Mouse (Mus musculus) A20 (cell line): ENCODE data around the gene Fosl1.
A peak's percentile ranks its signal among the peaks of the same experiment; 100 is the strongest.

Experiments
- DNase-seq: peaks from one replicate; pipeline ENCODE4 v3.0.0-alpha.2; 2011; ENCODE audit warnings: low read depth, low spot score

Fosl1 gene

DNA sequence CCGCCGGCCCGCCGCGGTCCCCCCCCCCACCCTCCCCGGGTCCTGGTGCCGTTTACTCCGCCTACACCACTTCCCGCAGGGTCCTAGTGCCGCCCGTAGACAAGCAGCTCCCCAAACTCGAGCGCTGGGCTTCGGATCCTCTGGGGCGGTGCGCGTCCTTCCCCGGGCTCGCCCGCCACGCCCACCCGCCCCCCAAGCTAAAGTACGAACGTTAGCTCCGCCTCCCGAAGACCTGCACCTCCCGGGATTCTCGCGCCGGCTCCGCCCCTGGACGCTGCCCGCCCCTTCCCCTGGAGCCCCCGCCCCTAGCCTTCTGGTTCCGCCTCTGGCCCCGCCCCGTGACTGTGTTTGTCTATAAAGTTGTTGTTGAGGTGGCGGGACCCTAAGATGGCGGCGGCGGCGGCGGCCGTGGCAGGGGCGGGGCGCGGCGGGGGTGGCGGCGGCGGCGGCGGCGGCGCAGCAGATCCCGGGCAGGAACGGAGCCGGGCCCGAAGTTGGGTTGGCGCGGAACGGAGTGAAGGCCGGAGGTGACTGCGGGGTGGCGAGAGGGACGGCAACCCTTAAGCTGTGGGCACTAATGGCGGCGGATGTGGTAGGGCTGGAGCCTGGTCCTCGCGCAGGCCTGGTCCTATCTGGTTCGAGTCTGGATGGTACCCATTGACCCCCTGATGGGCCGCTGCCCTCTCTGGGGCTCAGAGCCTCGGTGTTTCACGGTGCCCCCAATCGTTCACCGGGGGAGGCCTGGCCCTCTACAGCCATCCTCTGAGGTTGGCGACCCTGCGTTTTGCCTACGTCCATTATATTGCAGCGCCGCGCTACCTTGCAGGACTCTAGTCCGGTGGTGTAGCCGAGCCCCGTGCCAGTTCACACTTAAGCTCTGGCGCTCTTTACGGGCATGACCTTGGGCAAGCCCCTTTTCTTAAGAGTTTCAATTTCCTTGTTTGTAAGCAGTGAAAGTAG is 22.3 kb upstream of the Fosl1 start, which contains the start of the genes Drap1 and AI837181:
Drap1 (minus strand) TSS at position 198 of the 960 bp plus-strand sequence.
AI837181 (plus strand) TSS at position 363 of the 960 bp plus-strand sequence.
- DNase-seq = peak; percentile 99

- no peak for DNase-seq
Observed at GRCm38 (mm10) chr19:5425906-5426565, 21.3 kb upstream of the Fosl1 start.

- DNase-seq = no peak
Observed at GRCm38 (mm10) chr19:5426640-5427290, 20.6 kb upstream of the Fosl1 start.

GRCm38 (mm10) chr19:5428083-5428482 is 19.3 kb upstream of the Fosl1 start:
- peak; percentile 49 for DNase-seq

DNA sequence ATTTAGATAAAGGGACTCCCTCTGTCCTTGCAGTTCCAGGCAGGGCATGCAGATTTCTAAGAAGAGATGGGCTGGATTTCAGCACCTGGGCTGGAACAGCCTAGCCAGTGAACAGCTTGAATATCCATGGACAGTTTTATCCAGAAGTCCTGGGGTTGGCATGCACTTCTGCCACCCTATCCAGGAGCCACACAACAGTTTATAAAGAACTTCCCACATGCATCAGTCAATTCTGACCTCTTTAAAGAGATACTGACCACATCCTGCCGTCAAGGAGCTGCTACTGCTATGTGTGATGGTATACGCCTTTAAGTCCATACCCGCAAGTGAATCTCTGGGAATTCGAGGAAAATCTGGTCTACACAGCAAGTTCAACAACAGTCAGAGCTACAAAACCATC is 18.1 kb upstream of the Fosl1 start:
- DNase-seq = no peak

- DNase-seq = no peak
Observed at GRCm38 (mm10) chr19:5429806-5430205, 17.5 kb upstream of the Fosl1 start.

GRCm38 (mm10) chr19:5430408-5430807 is 16.9 kb upstream of the Fosl1 start:
- DNase-seq = no peak

- DNase-seq = peak; percentile 33
Observed at GRCm38 (mm10) chr19:5431911-5432464, 15.4 kb upstream of the Fosl1 start.

DNA sequence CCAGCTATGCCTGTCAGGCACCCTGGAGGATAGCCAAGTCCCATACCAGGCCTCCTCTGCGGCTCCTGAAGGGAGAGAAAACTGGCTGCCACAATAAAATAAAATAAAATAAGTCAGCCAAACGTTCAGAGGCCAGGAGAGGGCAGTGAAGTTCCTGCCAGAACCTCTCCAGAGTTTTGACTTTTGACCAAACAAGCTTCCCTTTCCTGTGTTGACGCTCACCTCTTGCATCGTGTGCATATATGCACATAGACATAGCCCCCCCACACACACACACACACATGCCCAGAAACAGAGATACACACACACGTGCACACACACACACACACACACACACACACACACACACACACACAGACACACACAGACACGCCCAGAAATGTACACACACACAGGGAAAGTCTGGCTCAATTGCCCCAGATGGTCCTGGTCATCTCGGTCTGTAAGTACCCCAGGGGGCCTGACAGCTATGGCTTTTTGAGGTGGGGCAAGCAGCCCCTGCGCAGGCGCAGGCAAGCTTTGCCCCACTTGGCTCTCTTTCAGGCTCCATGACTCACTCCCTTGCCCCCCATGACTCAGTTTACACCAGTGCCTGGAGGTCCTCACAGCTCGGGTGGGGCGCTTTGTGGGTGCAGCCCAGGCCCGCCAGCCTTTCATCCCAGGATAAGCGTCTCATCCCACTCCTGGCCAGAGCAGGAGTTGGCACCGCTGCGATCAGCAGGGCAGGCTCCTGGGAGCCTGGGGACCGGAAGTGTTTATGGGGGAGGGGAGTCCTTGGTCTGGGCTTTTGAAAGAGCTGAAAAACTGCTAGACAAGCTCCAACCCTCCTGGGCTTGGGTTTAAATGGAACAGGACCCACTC is 14.1 kb upstream of the Fosl1 start:
- peak; percentile 23 for DNase-seq

DNA sequence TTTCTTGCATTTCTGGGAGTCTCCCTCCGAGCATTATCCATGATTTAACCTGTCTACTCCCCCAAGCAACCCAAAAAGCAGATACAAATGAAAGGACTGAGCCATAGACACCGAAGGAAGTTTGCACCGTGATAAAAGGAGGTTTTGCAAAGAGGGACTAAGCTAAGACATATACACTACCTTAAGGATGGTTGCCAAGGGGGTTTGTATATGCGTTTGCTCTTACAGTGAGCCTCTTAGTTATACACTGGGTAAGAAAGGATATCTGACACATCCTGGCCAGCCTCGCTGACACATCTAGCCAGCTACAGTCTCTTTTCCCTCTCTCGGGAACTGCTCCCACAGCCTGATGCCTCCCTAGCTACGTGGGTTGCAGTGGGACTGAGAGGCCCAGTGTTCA is 13.4 kb upstream of the Fosl1 start:
- DNase-seq = no peak

DNA sequence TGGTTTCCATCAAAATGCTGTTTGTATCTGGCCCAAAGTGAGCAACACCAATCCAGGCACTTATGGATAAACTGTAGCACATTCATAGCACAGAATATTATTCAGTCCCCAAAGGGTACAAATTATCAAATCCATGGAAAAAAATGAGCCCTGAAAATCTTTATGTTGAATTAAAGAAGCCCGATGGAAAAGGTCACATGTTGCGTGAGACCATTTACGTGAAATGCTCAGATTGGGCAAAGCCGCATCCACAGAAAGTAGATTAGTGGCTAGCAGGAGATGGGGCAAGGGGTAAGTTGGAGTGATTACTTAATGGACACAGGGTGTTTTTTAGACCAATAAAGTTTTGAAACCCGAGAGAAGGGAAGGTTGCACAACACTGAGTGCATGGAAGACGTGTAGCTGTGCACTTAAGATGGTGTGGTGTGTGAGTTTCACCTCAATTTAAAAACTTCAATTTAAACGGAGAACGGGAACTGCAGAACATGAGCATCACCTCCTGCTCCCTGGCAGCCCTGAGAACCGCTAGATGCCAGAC is 2.9 kb upstream of the Fosl1 start:
- no peak for DNase-seq

- DNase-seq = no peak
Observed at GRCm38 (mm10) chr19:5444954-5445353, 2.4 kb upstream of the Fosl1 start.

DNA sequence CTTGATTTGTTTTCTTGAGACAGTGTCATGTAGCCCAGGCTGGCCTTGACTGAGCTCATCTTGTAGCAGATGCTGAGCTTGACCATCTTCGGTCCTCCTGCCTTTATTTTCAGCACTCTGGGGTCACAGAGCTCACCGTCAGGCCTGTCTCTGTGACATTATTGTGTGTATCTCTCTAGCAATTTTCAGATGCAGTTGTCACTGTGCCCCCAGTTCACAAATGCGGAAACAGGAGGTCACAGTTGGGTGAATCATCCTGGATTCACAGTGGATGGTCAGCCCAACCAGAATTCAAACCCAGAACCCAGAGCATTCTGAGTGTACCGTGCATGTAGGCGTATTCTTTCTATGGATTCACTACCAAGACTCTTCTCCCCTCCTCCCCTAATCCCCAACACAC is 1.6 kb upstream of the Fosl1 start:
- DNase-seq = no peak

DNA sequence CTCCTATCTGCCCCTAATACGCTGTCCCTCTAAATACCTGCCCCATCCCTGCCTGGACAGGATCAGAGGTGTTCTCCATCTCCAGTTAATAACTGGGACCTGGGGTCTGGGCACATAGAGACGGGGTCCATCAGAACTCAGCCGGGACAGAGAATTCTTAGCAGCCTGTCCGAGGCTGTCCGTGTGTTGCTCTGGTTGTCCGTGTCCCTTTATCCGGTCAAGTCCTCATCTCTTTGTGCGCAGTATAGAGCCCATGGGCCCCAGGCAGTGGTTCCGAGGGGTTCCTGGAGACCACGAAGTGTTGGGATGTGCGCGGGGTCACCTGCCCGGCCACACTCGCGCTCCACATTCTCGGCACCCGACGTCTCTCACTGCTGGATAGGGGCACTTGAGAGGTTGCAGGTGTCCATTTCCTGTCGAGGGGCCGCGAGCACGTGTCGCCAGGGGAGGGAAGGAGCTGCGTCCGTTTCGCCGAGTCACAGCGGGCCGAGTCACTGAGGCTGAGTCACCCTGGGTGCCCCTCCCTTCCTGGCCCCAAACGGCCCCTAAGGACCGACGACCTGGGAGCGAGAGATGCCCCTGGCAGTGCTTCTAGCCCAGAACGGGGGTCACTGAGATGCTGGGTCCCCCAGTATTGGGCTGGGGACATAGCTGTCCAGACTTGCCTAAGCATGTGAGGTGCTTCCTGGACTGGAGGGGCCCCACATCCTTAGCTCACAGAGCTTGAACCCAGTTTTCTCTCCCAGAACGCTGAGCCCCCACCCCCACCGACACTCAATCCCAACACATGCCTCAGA is 1.2 kb downstream of the Fosl1 start:
- no peak for DNase-seq

- no peak for DNase-seq
Observed at GRCm38 (mm10) chr19:5449673-5450072, 2.3 kb downstream of the Fosl1 start.

DNA sequence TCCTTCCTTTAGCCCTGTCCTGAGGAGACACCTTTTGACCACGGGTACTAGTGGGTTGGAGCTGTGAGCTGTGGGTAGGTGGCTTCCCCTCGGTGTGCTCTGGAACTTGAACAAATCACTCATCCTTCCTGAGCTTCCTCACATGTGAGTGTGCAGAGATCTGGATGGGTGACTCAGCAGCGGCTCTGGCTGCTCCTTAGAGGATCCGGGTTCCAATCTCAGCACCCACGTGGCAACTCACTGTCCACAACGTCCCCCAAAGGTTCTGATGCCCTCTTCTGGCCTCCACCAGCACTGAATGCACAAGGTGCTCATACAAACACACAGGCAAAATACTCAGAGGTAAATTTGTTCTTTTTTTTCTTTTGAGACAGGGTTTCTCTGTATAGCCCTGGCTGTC is 4.4 kb downstream of the Fosl1 start:
- DNase-seq = no peak

DNA sequence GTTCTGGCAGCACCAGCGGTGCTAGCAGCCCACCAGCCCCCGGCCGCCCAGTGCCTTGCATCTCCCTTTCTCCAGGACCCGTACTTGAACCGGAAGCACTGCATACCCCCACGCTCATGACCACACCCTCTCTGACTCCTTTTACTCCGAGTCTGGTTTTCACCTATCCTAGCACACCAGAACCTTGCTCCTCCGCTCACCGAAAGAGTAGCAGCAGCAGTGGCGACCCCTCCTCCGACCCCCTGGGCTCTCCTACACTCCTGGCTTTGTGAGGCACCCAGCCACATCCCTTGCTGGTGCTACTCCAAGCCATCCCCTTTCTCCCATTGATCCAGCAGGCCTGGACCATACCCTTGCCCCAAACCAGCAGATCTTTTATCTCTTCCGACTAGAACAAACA is 7.7 kb downstream of the Fosl1 start:
- DNase-seq = no peak

DNA sequence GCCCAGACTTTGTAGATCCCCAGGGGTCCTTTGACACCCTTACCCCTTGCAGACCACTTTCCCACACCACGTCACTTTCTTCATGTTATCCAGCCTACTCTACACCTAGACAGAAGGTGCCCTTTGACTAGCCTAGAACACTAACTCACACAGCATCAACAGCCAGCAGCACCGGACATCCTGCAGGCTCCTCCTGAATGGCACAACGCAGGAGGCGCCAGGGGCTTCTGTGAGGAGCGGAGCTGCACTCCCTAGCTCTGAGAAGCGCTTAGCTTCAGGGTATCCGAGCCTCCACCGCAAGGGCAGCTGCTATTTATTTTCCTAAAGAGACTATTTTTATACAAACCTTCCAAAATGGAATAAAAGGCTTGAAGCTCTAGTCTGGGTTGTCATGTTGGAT is 8.2 kb downstream of the Fosl1 start:
- no peak for DNase-seq

DNA sequence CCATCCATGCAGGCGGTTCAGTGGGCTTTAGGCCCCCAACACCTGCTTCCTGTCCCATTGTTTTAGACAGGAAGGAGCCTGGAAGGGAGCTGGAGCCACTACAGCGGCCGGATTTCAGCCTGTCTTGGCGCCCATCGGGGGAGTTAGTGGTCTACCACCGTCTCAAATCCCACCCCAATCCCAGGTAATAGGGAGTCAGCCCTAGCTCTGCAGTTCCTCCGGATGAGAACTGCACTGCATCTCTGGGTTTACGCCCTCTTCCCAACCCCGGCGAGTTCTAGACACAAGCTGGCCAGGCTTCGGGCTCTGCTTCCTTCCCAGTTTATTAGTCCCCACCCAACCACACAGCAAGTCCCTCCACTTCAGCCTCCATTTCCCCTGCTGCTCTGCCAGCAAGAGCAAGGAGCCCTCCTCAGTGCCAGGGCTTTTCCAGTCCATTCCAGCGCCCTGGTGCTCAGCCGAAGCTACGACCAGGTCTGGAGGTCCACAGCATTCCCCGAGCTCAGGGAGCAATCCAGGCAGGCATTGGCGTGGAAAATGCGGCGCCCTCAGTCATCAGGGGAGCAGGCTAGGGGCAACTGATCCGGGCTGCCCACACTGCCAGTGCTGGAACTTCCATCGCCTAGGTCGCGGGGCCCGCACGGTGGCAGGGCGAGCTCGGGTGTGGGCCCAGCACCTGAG is 9.0 kb downstream of the Fosl1 start:
- no peak for DNase-seq
